Mouse (Mus musculus): ENCODE measurements around the gene Ubc.

DNA sequence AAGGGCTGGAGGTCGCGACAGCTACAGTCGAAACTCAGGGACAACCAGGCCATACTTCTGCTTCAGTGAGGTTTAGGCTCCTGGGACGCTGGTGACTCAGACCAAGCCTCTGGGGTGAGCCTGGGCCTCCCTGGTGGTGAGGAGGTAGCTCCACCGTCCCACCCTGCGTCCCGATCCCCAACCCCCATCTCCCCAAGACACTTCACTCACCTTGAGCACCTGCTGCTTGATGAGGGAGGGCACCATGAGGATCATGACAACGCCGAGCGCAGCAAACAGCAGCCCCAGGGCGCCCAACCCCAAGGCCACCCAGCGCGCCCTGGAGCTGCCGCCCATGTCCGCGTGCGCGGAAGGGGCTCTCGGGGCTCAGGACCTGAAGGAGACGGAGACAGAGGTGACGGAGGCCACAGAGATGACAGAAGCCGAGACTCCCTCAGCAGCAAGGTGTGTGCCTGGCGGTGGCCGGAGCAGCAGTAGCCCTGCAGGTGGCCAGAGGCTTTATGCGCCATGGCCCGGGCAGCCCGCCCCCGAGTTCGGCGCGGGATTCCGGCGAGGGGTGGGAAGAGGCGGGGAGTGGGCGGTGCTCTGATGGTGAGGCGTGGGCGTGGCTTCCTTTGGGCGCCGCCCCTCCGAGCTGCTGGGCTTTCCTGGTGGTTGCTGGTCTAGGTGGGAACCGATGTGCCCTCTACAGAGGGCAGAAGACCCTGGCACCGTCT, 49.3 kb downstream of the Ubc start, which contains the start of gene Scarb1:
- TF ChIP-seq CTCF (IDR thresholded peaks at IDR 0.05; ENCODE audit: low read depth, low read length) = no peak
- no peak for TF ChIP-seq POLR2A (IDR thresholded peaks at IDR 0.05; ENCODE audit: borderline replicate concordance, low read depth, low read length)
